Mouse (Mus musculus) frontal cortex, adult 2 months (tissue): ENCODE results near the gene Gng8. TPM values are rescaled to one million over a fixed set of nuclear protein-coding genes. Genes with fewer than 3 reads are reported as not detected.
A peak's percentile ranks its signal among the peaks of the same experiment; 100 is the strongest.

ENCODE experiments used
- DNase-seq, 2 experiments: peaks; one replicate each; pipeline ENCODE4 v3.0.0; 2022; ENCODE audit warnings: low spot score in 1 of 2; ENCODE audit errors: extremely low spot score in 1 of 2
- polyA plus RNA-seq: library from polyadenylated mRNA; depleted of rRNA; stranded (reverse); fragments of >200 nt; gene quantifications from 2 replicates; pipeline ENCODE4 v1.2.3, GENCODE M21; 2012

Gene Gng8
- polyA plus RNA-seq, 1 experiment: 5.9 TPM

DNA sequence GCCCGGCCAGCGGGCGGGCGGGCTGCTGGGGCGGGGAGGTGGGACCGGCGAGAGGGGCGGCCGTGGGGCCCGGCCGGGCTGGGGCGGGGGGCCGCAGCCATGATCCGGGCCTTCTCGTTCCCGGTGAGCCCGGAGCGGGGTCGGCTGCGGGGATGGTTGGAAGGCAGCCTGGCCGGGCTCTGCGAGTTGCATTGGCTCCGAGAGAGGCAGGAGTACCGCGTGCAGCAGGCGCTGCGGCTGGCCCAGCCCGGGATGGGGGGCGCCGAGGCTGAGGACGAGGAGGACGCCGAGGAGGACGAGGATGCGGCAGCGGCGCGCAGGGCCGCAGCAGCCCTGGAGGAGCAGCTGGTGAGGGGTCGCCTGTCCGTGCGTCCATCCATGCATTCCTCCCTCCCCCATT, 16.3 kb upstream of the Gng8 start:
- no peak for DNase-seq

DNA sequence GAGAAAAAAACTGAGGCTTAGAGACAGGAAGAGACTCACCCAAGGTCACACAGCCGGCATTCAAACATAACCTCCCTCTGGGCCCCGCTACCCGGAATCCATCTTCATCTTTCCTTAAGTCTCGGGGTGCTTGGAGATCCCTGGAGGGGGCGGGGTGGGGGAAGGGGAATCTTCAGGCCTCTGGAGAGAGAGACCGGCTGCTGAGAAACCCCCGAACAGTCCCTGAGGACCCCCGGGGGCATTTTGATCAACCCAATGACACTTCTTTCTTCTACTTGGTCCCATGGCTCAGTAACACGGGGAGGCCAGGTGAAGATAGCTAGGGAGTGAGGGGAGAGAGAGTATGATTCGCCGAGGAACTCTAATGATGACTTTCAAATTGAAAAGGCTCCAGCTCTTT, 15.6 kb upstream of the Gng8 start:
- DNase-seq: no peak

DNA sequence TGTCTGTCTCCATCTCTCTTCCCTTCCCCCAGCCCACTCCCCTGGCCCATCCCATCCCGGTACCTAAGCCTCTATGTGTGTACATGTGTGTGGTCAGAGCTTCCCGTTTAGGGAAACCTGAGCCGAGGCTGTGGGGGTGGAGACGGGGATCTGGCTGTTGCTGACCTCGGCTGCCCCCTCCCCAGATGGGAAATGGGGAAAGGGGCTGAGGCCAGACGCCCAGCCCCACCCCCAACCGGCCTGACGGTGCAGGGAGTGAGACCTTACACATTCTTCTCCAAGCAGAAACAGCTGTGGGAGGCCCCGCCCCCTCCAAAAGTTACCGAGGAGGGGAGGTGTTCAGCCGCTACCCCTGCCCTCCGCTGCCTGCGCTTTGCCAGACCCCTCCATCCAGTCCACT, 15.0 kb upstream of the Gng8 start:
- DNase-seq: no peak

DNA sequence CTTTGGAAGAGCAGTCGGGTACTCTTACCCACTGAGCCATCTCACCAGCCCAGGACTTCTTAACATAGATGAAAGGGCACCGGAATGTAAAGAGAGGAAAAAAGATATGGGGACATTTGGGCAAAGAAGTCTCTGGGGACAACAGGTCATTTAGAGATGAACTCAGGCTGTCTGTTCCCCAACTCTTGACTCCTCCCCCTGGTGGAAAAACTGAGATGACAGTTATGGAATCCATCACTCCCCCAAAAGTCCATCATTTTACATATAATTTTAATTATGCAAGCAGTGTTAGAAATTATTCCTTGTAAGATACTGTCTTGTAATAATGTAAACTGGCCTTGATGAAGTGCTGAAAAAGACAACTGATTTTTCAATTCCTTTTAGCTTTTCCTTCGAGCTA, 13.9 kb upstream of the Gng8 start:
- DNase-seq: no peak

DNA sequence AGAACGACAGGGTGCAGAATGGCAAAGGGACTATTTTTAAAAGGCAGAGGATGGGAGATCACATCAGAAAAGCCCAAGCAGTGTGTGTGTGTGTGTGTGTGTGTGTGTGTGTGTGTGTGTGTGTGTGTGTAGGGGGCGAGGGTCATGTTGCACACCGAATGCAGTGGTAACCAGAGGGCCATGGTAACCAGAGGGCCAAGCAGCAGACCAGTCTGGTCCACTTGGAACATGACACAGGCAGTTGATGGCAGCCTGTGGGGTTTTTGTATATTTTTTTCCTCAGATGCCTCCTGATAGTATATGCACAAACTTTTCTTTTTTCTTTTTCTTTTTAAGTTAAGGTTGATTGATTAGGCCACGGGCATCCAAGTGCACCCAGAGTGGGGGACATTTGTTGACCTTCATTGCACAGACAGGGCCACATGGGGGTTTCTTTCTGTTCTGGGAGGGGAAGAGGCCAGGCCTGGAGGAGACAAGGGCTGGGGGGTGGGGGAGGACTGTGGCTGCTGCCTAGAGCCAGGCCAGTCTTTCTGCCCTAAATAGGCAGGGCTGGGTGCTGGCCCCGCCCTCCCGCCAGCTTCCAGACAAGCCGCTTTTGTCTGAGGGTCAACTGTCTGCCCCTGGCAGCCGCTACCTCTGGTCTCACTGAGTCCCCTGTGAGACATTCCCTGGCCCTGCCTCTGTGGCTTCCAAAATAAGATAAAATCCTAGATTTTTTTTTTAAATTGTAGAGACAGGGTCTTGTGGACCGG, 11.6 kb upstream of the Gng8 start:
- DNase-seq: no peak

DNA sequence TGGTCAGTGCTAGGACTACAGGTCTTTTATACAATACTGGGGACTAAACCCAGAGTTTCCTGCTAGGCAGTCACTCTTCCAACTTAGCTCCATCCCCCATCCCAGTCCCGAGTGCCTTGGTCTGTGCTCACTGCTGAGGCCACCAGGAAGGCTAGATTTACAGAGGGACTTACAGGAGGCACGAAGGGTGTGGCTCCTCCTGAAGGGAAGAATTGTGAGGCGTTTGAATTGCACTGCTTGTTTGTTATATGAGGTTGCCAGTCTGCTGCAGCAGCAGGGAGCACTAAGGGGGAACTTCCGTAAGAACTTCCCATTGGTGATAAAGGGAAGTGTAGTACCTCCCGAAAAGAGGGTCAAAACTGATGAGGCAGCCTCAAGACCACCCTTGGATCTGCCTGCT, 11.0 kb upstream of the Gng8 start:
- no peak for DNase-seq

DNA sequence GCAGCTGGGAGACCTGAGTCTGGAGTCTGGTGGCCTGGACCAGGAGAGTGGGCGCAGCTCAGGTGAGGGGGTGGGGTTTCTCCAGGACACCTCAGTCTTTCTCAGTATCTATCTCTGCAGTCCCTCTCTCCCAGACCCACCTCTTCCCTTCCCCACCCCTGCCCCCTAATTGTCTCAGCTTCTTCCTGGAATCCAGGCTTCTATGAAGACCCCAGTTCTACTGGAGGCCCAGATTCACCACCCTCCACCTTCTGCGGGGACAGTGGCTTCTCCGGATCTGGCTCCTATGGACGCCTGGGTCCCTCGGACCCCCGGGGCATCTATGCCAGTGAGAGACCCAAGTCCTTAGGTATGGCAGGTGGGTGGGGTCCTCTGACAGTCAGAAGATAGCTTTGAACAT, 8.4 kb upstream of the Gng8 start:
- DNase-seq: no peak

DNA sequence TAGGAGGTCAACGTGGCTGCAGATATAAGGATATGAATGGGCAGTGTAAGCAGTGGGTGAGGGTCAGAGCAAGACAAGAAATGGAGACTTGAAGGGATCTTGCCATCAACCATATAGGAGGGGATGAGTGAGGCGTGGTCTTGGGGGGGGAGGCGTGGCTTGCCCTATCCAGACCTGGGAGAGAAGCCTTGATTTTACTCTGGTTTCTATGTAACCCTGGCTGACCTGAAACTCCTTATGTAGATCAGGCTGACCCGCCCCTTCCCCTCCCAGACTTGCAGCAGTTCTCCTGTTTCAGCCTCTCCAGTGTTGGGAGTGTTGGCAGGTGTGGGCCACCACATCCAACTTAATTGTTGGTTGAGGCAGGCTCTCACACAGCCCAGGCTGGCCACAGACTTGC, 7.3 kb upstream of the Gng8 start:
- DNase-seq: no peak

DNA sequence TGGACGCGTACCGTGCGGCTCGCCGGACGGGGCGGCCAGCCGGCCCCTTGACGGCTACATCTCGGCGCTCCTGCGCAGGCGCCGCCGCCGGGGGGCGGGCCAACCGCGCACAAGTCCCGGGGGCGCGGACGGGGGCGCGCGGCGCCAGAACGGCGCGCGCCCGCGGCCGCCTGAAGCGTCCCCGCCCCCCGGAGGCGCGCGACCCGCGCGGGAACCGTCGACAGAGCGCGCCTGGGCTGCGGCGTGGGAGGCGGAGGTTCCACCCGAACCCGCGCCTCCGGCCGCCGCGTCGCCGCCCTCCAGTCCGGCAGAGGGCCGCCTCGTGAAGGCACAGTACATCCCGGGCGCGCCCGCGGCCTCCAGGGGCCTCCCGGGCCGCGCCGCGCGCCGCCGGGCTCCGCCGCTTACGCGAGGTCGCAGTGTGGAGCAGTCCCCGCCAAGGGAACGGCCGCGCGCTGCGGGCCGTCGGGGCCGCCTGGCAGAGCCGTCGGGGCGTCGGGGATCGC, 6.3 kb upstream of the Gng8 start:
- no peak for DNase-seq

DNA sequence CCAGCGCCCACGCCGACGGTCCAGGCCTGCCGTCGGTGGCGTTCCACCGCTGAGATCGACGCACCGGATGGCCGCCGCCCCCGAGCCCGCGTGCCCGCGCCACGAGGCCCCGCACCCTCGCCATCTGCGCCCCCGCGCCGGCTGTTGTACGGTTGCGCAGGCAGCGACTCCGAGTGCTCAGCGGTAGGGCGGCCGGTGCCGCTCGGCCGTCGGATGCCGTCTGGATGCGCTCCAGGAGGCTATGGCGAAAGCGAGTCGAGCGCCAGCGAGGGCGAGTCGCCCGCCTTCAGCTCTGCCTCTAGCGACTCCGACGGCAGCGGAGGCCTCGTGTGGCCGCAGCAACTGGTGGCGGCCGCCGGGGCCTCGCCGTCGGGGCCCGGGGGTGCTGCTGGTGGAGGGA, 5.7 kb upstream of the Gng8 start:
- DNase-seq: no peak

DNA sequence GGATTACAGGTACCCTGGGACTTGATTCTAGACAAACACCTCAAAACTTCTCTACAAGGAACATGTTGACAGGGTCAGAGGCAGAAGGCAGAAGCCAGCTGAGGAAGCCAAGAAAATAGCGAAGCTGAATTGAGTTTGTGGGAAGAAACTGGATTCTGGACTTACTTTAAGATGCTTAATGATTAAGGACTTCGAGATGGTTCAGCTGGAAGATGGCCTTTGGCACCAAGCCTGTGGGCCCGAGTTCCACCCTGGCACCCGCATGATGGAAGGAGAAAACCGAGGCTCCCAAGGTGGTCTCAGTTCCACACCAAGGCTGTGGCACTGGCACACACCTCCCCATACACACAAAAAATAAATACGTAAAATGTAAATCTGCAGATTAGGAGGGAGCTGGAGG, 1.1 kb upstream of the Gng8 start:
- DNase-seq: no peak

DNA sequence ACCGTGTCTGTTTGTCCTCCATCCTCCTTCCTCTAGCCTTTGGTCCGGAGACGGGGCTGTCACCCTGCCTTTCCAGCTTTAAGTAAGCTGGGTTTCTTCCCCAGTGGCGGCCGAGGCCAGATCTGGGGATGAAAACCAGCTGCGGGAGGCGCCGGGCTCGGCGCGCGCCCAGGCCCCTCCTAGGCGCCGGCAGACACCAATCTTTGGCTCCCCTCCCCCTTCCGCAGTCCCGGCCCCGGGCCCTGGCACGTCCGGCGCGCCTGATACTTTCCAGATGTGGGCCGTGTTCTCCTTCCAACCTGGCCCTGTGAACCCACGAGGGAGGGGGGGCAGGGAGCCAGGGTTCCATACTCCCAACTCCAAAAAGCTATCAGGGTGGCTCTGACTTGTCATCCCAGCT, 642 bp upstream of the Gng8 start:
- DNase-seq: no peak

DNA sequence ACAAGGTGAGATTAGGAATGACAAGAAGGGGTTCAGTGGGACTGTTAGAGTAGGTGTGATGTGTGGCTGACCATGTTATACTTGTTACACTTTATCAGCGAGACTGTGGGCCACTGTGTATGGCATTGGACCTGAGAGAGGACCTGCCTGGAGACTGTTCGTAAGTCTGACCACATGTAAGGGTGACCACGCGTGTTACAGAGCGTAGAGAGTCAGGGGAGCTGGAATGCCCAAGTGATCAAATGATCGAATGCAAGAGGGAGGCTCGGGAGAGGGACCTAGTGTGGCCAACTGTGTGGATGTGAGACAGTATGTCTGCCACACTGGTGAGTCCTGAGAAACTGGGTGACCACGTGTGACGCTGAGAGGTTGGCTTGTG, 755 bp downstream of the Gng8 start:
- no peak for DNase-seq

DNA sequence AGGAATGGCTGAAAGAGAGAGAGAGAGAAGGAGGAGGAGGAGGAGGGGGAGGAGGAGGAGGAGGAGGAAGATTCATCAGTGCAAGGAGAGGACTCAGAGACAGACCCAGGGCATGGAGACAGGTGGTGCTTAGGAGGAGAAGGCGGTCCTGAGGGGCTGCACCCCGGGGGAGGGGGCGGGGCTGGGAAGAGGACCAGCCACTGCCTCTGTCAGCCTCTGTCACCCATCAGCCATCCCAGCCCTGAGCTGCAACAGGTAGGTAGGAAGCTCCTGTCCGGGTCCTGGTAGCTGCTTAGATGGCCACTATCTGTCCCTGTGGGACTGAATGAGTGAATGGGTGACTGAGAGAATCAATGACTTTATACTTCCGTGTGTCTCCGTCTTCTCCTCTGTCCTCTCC, 2.0 kb downstream of the Gng8 start:
- DNase-seq: no peak

DNA sequence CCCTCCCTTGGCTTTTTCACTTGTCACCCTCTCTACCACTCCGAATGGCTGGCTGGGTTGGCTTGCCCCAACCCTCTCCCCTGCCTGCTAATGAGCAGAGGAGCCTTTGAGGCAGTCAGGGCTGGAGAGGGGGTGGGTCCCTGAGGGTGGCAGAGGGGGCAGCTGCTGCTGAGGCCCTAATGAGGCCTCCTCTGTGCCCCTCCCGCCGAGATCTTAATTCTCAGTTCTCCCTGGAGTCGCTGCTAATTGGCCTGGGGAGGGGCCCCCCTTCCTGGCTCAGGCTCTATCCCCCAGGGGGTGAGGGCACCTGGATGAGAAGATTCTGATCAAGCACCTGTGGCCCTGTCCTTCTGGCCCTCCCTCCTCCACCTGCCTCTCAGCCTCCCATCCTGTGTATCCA, 2.7 kb downstream of the Gng8 start:
- no peak for DNase-seq

DNA sequence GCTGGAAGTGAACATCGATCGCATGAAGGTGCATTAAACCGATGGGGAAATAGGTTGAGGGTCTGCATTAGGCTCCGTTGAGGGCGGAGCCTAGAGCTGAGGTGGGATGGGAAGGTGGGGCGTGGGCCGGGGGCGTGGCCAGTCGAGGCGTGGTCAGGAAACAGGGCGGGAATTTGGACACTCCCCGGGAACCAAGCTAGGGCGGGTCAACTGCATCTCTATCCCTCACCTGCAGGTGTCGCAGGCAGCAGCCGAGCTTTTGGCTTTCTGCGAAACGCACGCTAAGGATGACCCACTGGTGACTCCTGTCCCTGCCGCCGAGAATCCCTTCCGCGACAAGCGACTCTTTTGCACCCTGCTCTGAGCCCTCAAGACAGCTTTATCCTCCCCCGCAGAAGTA, 3.4 kb downstream of the Gng8 start:
- peak in 1 of 2 experiments; percentile 85 for DNase-seq

DNA sequence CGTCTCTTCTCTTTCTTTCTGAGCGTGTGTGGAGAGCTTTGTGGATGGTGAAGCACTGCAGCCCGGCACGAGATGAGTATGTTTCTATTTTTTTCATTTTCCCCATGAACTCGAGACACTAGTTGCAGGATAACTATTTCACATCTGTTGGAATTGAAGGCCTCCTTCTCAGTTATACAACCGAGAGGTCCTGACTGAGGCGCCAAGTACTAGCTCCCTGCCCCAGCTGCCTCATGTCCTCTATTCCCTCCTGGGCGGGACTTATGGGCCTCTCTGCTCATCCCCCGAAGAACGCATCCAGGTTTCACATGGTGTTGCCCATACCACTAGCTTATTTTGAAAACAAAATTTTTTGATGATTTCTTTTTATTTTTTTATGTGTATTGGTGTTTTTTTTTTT, 3.9 kb downstream of the Gng8 start:
- DNase-seq: no peak

DNA sequence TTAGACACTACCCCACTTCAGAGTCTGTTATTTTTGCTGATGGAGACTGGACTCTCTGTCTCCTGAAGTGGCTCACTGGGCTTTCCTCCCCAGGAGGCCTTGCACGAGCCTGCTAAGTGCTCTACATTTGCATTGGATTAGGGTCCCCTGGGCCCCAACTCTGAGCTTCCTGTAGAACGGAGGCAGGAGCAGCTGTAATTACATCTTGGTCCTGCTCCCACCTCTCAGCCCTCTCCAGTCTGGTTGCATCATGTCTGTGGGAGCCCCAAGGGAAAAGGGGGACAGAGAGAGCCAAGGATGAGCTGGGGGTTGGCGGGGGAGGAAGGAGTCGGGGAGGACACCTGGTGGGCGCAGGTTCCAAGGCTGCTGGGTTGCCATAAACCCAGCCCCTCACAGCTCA, 8.9 kb downstream of the Gng8 start:
- no peak for DNase-seq

DNA sequence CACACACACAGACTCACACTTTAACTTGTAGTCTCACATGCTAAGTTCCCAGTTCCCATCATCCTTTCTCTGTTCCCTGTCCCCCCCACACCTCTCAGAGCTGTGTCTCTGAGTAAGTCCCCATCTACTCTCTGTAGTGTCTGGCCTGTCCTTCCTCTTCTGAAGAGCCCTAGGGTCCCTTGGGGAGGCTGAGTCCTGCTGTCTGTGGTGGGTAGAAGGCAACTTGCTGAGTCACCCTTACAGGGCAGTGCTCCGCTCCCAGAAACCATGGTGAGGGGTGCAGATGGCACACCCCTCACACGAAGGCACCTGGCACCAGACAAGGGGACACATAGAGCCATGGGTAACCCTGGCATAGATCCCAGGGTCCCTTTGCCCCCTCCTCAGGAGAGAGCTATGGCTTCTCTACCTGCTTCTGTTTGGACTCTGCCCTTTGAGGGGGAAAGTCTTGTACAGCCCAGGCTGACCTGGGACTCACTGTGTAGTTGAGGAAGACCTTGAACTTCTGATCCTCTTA, 11.9 kb downstream of the Gng8 start:
- DNase-seq: no peak

DNA sequence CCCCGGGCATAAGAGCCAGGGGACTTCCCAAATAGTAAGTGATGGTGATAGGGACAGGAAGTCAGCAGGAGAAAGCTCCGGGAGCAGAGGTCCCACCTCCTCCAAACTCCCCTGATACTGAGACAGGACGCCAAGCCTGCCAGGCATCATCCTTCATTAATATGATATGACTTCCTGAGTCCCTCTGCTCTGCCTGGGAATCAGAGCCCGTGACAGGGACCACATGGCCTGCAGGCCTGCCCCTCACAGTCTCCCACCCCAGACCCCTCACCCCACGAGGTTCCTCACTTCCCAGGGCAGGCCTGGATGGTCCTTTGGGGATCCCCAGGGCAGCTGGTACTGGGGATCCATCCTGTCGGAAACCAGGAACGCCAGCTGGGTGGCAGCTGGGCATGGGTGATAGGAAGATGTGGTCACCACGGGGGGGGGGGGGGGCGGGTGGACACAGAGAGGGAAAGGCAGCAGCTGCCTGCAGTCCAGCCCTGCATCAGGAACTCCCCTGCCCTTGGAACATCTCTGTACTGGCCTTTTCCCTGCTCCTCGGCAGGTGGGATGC, 12.6 kb downstream of the Gng8 start:
- DNase-seq: no peak

DNA sequence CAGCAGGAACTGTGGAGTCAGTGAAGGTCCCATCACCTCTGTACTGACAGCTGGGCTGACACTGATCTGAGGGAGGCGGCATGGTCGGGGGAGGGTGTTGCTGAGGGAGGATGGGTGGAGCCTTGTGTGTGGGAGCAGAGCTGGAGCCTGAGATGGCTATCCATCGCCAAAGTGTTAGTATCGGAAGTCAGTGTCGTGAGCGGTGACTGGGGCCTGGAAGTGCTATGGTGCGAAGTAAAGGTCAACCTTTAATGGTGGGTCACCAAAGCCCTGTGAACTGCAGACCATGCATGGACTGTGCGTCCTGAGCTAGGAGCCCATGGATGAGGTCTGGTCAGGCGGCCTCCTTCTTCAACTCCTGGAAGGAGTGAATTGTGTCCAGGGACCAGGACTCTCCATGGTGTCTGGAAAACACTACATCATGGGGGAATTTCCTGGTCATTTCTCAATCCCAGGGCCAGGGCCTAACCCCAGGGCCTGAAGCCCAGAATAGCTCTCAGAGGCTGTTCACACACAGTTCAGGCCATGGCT, 14.0 kb downstream of the Gng8 start:
- DNase-seq: no peak

DNA sequence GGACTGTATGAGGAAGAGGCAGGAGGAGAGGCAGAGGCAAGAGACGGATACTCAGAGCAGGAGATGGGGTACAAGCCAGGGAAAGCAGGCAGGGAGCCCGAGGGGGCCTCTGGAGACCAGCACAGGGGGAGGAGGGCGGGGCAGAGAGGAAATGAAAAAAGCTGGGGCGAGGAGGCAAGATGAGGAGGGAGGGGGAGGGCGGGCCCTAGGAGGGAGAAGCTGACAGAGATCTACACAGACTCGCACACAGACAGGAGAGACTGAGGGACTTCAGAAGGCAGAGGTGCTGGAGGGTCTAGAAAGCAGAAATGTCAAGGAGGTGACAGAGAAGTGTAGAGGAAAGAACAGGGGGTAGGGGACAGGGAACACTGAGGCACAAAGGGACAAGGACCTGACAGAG, 14.7 kb downstream of the Gng8 start, which contains the start of gene Ptgir:
Gene Ptgir, plus strand, starts transcription at position 210 of the 400 bp plus-strand sequence.
- no peak for DNase-seq
